In genomic region chr8:95323201-95323600, GRCm38 (mm10) we compare ENCODE assay signal across 25 mouse cellular contexts. TPM values are rescaled to one million over a fixed set of nuclear protein-coding genes. Genes with fewer than 3 reads are reported as not detected.
A peak's percentile ranks its signal among the peaks of the same experiment; 100 is the strongest.
DNase-seq lines count a peak whose midpoint lies in the region; ATAC-seq and TF ChIP-seq lines count a peak whose summit lies in the region.
"Had no signal": no experiment of that assay in that cellular context is flagged by ENCODE, and none has a peak within 500 bp of the region (broad histone marks: within the 10 kb centered on the region; RNA-seq: fewer than 3 reads in every experiment).

No protein-coding gene starts in this region.

- peaks cover 18% of the 10 kb centered on the region for H3K4me1 ChIP-seq in heart, adult 2 months (ENCODE audit: control insufficient read depth, insufficient read depth, low read length)
- peaks cover 49% of the 10 kb centered on the region for H3K4me1 ChIP-seq in heart, embryonic 10.5 days
- H3K4me1 ChIP-seq in limb, embryonic 15.5 days, result peaks cover 33% of the 10 kb centered on the region
- peaks cover 27% of the 10 kb centered on the region for H3K4me1 ChIP-seq in limb, embryonic 10.5 days

- ATAC-seq in limb, embryonic 15.5 days (ENCODE audit: insufficient number of reproducible peaks, low FRiP score, low TSS enrichment, low read depth), result no peak
- ATAC-seq: activated CD4-positive, CD25-positive, alpha-beta regulatory T cell, adult 4 months; CD4-positive, CD25-positive, alpha-beta regulatory T cell, adult 4 months; forebrain, embryonic 13.5 days; forebrain, embryonic 15.5 days; Patski had no signal

- H3K36me3 ChIP-seq in heart, adult 2 months (ENCODE audit: control insufficient read depth, insufficient read depth, low read length), result no peaks in the 10 kb centered on the region
- H3K36me3 ChIP-seq in heart, embryonic 10.5 days, result peaks cover 40% of the 10 kb centered on the region
- H3K36me3 ChIP-seq in limb, embryonic 15.5 days, result peaks cover 45% of the 10 kb centered on the region
- H3K36me3 ChIP-seq in limb, embryonic 10.5 days, result peaks cover 47% of the 10 kb centered on the region

- H3K4me3 ChIP-seq in heart, adult 2 months, result no peak overlapping the region
- no peak overlapping the region for H3K4me3 ChIP-seq in heart, embryonic 10.5 days
- no peak overlapping the region for H3K4me3 ChIP-seq in limb, embryonic 15.5 days
- H3K4me3 ChIP-seq in limb, embryonic 10.5 days, result no peak overlapping the region
- H3K4me3 ChIP-seq: embryonic facial prominence, embryonic 10.5 days; embryonic facial prominence, embryonic 12.5 days; forebrain, embryonic 13.5 days; forebrain, embryonic 15.5 days had no signal

- TF ChIP-seq CTCF in heart, adult 2 months (IDR thresholded peaks at IDR 0.05), result no peak

- peaks cover 5% of the 10 kb centered on the region; the same call in 1 of the 2 replicates for H3K79me2 ChIP-seq in heart, adult 2 months (replicated peaks; ENCODE audit: control insufficient read depth, insufficient read depth, low read length)

- H3K9me3 ChIP-seq in heart, embryonic 10.5 days, result no peaks in the 10 kb centered on the region
- H3K9me3 ChIP-seq in limb, embryonic 15.5 days, result no peaks in the 10 kb centered on the region
- no peaks in the 10 kb centered on the region for H3K9me3 ChIP-seq in limb, embryonic 10.5 days (replicated peaks)
- H3K9me3 ChIP-seq: embryonic facial prominence, embryonic 12.5 days; forebrain, embryonic 13.5 days; forebrain, embryonic 15.5 days; G1E had no signal

- intact Hi-C loops in heart, adult 2 months (cut with DNase I), result no loop called here

- TF ChIP-seq EP300 in heart, adult 2 months (IDR thresholded peaks at IDR 0.05; ENCODE audit: insufficient read depth, low read depth, low read length), result no peak

- H3K27ac ChIP-seq in heart, adult 2 months, result peak overlapping the region; percentile 24; the same call in 1 of the 2 replicates
- no peak overlapping the region for H3K27ac ChIP-seq in heart, embryonic 10.5 days
- H3K27ac ChIP-seq in limb, embryonic 15.5 days, result 0 out of 2 replicates have a peak overlapping the region, but pooled peaks have one; percentile 18
- no peak overlapping the region for H3K27ac ChIP-seq in limb, embryonic 10.5 days
- H3K27ac ChIP-seq: embryonic facial prominence, embryonic 10.5 days; embryonic facial prominence, embryonic 12.5 days; forebrain, embryonic 13.5 days; forebrain, embryonic 15.5 days had no signal

- peak; percentile 94 for DNase-seq in heart, adult 11 months
- DNase-seq in heart, postnatal 4 days, result no peak
- DNase-seq in heart, adult 2 months, result no peak
- no peak for DNase-seq in heart, embryonic 10.5 days (ENCODE audit: low spot score)
- DNase-seq in limb, embryonic 10.5 days (ENCODE audit: low spot score), result no peak
- DNase-seq: adrenal gland, adult 8-10 months; adrenal gland, postnatal 14 days; adrenal gland, postnatal 36 days; B cell, adult 2 months; cerebellum, adult 11-12 months; cerebellum, adult 2 months; cerebellum, adult 9-10 months; cerebellum, postnatal 10 days; cerebellum, postnatal 25 days had no signal

- H3K4me2 ChIP-seq in limb, embryonic 15.5 days, result no peak overlapping the region
- H3K4me2 ChIP-seq: embryonic facial prominence, embryonic 12.5 days; forebrain, embryonic 13.5 days; forebrain, embryonic 15.5 days had no signal

- no peak overlapping the region for H3K9ac ChIP-seq in heart, adult 2 months (ENCODE audit: low read depth, low read length)
- no peak overlapping the region for H3K9ac ChIP-seq in limb, embryonic 15.5 days
- H3K9ac ChIP-seq: embryonic facial prominence, embryonic 12.5 days; forebrain, embryonic 13.5 days; forebrain, embryonic 15.5 days had no signal

- TF ChIP-seq POLR2A in heart, adult 2 months (IDR thresholded peaks at IDR 0.05; ENCODE audit: insufficient read depth, low read depth, low read length), result peak; percentile 32; the same call in 1 of the 2 replicates

- no peaks in the 10 kb centered on the region for H3K27me3 ChIP-seq in heart, adult 2 months (ENCODE audit: control insufficient read depth, insufficient read depth, low read length)
- H3K27me3 ChIP-seq in heart, embryonic 10.5 days (ENCODE audit: insufficient read depth, poor library complexity, severe bottlenecking), result peaks cover 28% of the 10 kb centered on the region
- H3K27me3 ChIP-seq in limb, embryonic 15.5 days, result 0 out of 2 replicates have a peak, but pooled peaks cover 3% of the 10 kb centered on the region
- H3K27me3 ChIP-seq in limb, embryonic 10.5 days (ENCODE audit: low read depth, poor library complexity, severe bottlenecking), result peaks cover 32% of the 10 kb centered on the region
- H3K27me3 ChIP-seq: Patski had no signal

- 22% methylated on average over 3 of the region's 3 CpGs for WGBS in heart, adult 2 months
- WGBS in heart, embryonic 10.5 days, result 83% methylated on average over 3 of the region's 3 CpGs
- 40% methylated on average over 3 of the region's 3 CpGs for WGBS in limb, embryonic 15.5 days
- 84% methylated on average over 3 of the region's 3 CpGs for WGBS in limb, embryonic 10.5 days

RNA-seq across cellular contexts. Expression of gene Zfp319, which starts 8.5 kb away (rescaled TPM):
- 10 to 100 TPM; 12.5 to 14.3 TPM for total RNA-seq in heart, postnatal 4 days (2021)
- 1 to 10 TPM; 7.6 to 8.1 TPM for total RNA-seq in heart, adult 2 months (2021)
- polyA plus RNA-seq in heart, adult 2 months (2012; rRNA removed), result 5.5 and 7.3 TPM in 2 replicates
- 7.5 TPM in 2 replicates for polyA plus RNA-seq in heart, embryonic 10.5 days (2016; fragmentation: Nextera tagmentation; extraction: Ambion mirVana)
- 8.7 and 9.0 TPM in 2 replicates for polyA plus RNA-seq in limb, embryonic 15.5 days (2015; fragmentation: Nextera tagmentation; extraction: Ambion mirVana)
- polyA plus RNA-seq in limb, embryonic 10.5 days (2016; fragmentation: Nextera tagmentation; extraction: Ambion mirVana), result 10.3 and 11.5 TPM in 2 replicates

RNA-seq across cellular contexts. Expression of gene Usb1, which starts 8.9 kb away (rescaled TPM):
- total RNA-seq in heart, postnatal 4 days (2021), result 10 to 100 TPM; 20.2 to 22.4 TPM
- total RNA-seq in heart, adult 2 months (2021), result 10 to 100 TPM; 12.2 to 15.2 TPM
- 23.9 and 31.1 TPM in 2 replicates for polyA plus RNA-seq in heart, adult 2 months (2012; rRNA removed)
- polyA plus RNA-seq in heart, embryonic 10.5 days (2016; fragmentation: Nextera tagmentation; extraction: Ambion mirVana), result 31.5 and 33.0 TPM in 2 replicates
- 41.0 and 44.5 TPM in 2 replicates for polyA plus RNA-seq in limb, embryonic 15.5 days (2015; fragmentation: Nextera tagmentation; extraction: Ambion mirVana)
- polyA plus RNA-seq in limb, embryonic 10.5 days (2016; fragmentation: Nextera tagmentation; extraction: Ambion mirVana), result 42.0 and 45.2 TPM in 2 replicates

RNA-seq across cellular contexts. Expression of gene Tepp, which starts 12.8 kb away (rescaled TPM):
- total RNA-seq in heart, postnatal 4 days (2021), result not detected
- total RNA-seq in heart, adult 2 months (2021), result not detected
- polyA plus RNA-seq in heart, adult 2 months (2012; rRNA removed), result 0.44 and 0.59 TPM in 2 replicates
- not detected in 2 replicates for polyA plus RNA-seq in heart, embryonic 10.5 days (2016; fragmentation: Nextera tagmentation; extraction: Ambion mirVana)
- 0.74 TPM in 1 of 2 replicates, not detected in the other for polyA plus RNA-seq in limb, embryonic 15.5 days (2015; fragmentation: Nextera tagmentation; extraction: Ambion mirVana)
- polyA plus RNA-seq in limb, embryonic 10.5 days (2016; fragmentation: Nextera tagmentation; extraction: Ambion mirVana), result not detected in 2 replicates
- total RNA-seq: adrenal gland, postnatal 14 days; CH12.LX; G1E had no signal
- polyA plus RNA-seq: activated CD4-positive, CD25-positive, alpha-beta regulatory T cell, adult 4 months; CD4-positive, CD25-positive, alpha-beta regulatory T cell, adult 4 months; embryonic facial prominence, embryonic 10.5 days; forebrain, embryonic 11.5 days; G1E; Patski had no signal

RNA-seq across cellular contexts. Expression of gene Cngb1, which starts 16.8 kb away (rescaled TPM):
- 1 to 10 TPM; 1.1 to 1.9 TPM for total RNA-seq in heart, postnatal 4 days (2021)
- under 1 TPM; 0.61 to 0.63 TPM for total RNA-seq in heart, adult 2 months (2021)
- polyA plus RNA-seq in heart, adult 2 months (2012; rRNA removed), result 1.00 and 1.2 TPM in 2 replicates
- polyA plus RNA-seq in heart, embryonic 10.5 days (2016; fragmentation: Nextera tagmentation; extraction: Ambion mirVana), result 0.17 TPM in 1 of 2 replicates, not detected in the other
- 0.47 and 0.87 TPM in 2 replicates for polyA plus RNA-seq in limb, embryonic 15.5 days (2015; fragmentation: Nextera tagmentation; extraction: Ambion mirVana)
- polyA plus RNA-seq in limb, embryonic 10.5 days (2016; fragmentation: Nextera tagmentation; extraction: Ambion mirVana), result 0.04 TPM in 1 of 2 replicates, not detected in the other
- total RNA-seq: CH12.LX had no signal
- polyA plus RNA-seq: embryonic facial prominence, embryonic 10.5 days; G1E had no signal

RNA-seq across cellular contexts. Expression of gene Mmp15, which starts 28.9 kb away (rescaled TPM):
- 100 to 1,000 TPM; 146 to 149 TPM for total RNA-seq in heart, postnatal 4 days (2021)
- total RNA-seq in heart, adult 2 months (2021), result 10 to 100 TPM; 53.4 to 67.5 TPM
- 56.7 and 58.4 TPM in 2 replicates for polyA plus RNA-seq in heart, adult 2 months (2012; rRNA removed)
- 30.9 and 50.2 TPM in 2 replicates for polyA plus RNA-seq in heart, embryonic 10.5 days (2016; fragmentation: Nextera tagmentation; extraction: Ambion mirVana)
- 7.8 and 8.1 TPM in 2 replicates for polyA plus RNA-seq in limb, embryonic 15.5 days (2015; fragmentation: Nextera tagmentation; extraction: Ambion mirVana)
- 9.5 and 10.3 TPM in 2 replicates for polyA plus RNA-seq in limb, embryonic 10.5 days (2016; fragmentation: Nextera tagmentation; extraction: Ambion mirVana)

Comparison
In these comparisons a context has a peak if more than half of its experiments do, and no peak if none do; other contexts are left out.
1. H3K27ac ChIP-seq: peak in heart, adult 2 months (single experiment) and limb, embryonic 15.5 days (single experiment); none in heart, embryonic 10.5 days (single experiment) and limb, embryonic 10.5 days (single experiment).